Mouse (Mus musculus) lung, embryonic 14.5 days (tissue): Measurements from ENCODE around the gene Dnph1. TPM values are rescaled to one million over a fixed set of nuclear protein-coding genes. Genes with fewer than 3 reads are reported as not detected.
"Not testable (repeated sequence)": the region's sequence is repeated elsewhere in the genome, so short reads cannot be mapped to it uniquely, and the experiment has no call there.

Experiments
- ATAC-seq: fragments of 200-750 bp; cut with Nextera tagmentation; 2 replicates; pipeline ENCODE4 v1.8.0; 2017; ENCODE audit warnings: mild to moderate bottlenecking, moderate TSS enrichment, moderate library complexity; ENCODE audit not compliant: insufficient read depth
- DNase-seq: peaks from one replicate; pipeline ENCODE4 v3.0.0-alpha.2; 2015
- H3K27ac ChIP-seq: fragments of 300-500 bp; sonication (generic); 2 replicates; pipeline ENCODE4 v1.5.1; 2014; ENCODE audit warnings: low read depth, mild to moderate bottlenecking, moderate library complexity
- H3K27me3 ChIP-seq: fragments of 300-500 bp; sonication (generic); 2 replicates; pipeline ENCODE4 v1.6.1; 2014; ENCODE audit warnings: low read length, control low read depth; ENCODE audit not compliant: insufficient read depth
- H3K36me3 ChIP-seq: fragments of 300-500 bp; sonication (generic); 2 replicates; pipeline ENCODE4 v1.6.1; 2014; ENCODE audit warnings: control low read depth; ENCODE audit not compliant: insufficient read depth
- H3K4me1 ChIP-seq: fragments of 300-500 bp; sonication (generic); 2 replicates; pipeline ENCODE4 v1.6.1; 2014; ENCODE audit warnings: antibody characterized with exemption, control low read depth; ENCODE audit not compliant: insufficient read depth
- H3K4me2 ChIP-seq: fragments of 300-500 bp; sonication (generic); 2 replicates; pipeline ENCODE4 v1.6.1; 2014; ENCODE audit warnings: mild to moderate bottlenecking
- H3K4me3 ChIP-seq: fragments of 300-500 bp; sonication (generic); 2 replicates; pipeline ENCODE4 v1.5.1; 2014; ENCODE audit warnings: low read depth, low read length
- H3K9ac ChIP-seq: fragments of 300-500 bp; sonication (generic); 2 replicates; pipeline ENCODE4 v1.6.1; 2014
- H3K9me3 ChIP-seq: fragments of 300-500 bp; sonication (generic); 2 replicates; pipeline ENCODE4 v1.6.1; 2016; ENCODE audit warnings: low read depth, low read length, control low read depth
- CTCF ChIP-seq: IDR thresholded peaks from 2 replicates; pipeline ENCODE4 v1.5.1; 2016; ENCODE audit warnings: antibody characterized with exemption, low read depth
- WGBS: fragments of 180-500 bp; shearing (Covaris S2); extraction: QIAGEN DNeasy Blood & Tissue Kit; methylation state at CpG from one replicate; pipeline ENCODE4 v1.1.7; 2014; 5-methylcytosine and 5-hydroxymethylcytosine counted together
- polyA plus RNA-seq: library from polyadenylated mRNA; unstranded; fragments of >200 nt; fragmentation: Nextera tagmentation; extraction: Ambion mirVana; gene quantifications from 2 replicates; pipeline ENCODE4 v1.2.1, GENCODE M21; 2014

Dnph1 gene
- polyA plus RNA-seq, 1 experiment from 2014 or later: 60.8 TPM

DNA sequence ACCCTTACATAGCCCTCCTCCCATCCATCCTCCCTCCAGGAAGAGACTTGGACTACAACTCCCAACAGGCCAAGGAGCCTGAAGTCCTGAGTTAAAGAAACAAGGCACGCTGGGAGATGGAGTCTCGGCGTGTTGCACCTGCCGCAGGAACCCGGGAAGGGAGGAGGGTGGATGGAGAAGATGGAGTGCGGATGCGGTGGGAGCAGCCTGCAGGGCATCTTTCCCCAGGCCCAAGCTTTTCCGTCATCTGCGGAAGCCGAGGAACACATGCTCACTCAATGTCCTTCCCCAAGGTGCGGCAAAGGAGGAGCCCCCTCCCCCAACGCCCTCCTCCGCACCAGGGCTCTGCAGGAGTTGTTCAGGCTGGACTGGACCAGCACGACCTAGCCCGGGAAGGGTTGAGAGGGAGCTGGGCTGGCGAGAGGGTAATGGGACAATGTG, 12.9 kb upstream of the Dnph1 start:
- 1% methylated on average over 16 of the region's 16 CpGs for WGBS
- DNase-seq (peak; percentile 52), ATAC-seq (peak; percentile 32; the same call in 1 of the 2 replicates)
- Histone ChIP-seq H3K4me3 (peak overlapping the region; percentile 21), H3K4me1 (no peaks in the 10 kb centered on the region), H3K27me3 (peaks cover 60% of the 10 kb centered on the region), H3K27ac (no peak overlapping the region), H3K9ac (peak overlapping the region; percentile 29; the same call in 1 of the 2 replicates), H3K4me2 (peak overlapping the region; percentile 61), H3K36me3 (no peaks in the 10 kb centered on the region), H3K9me3 (no peaks in the 10 kb centered on the region)
- no peak for TF ChIP-seq CTCF

DNA sequence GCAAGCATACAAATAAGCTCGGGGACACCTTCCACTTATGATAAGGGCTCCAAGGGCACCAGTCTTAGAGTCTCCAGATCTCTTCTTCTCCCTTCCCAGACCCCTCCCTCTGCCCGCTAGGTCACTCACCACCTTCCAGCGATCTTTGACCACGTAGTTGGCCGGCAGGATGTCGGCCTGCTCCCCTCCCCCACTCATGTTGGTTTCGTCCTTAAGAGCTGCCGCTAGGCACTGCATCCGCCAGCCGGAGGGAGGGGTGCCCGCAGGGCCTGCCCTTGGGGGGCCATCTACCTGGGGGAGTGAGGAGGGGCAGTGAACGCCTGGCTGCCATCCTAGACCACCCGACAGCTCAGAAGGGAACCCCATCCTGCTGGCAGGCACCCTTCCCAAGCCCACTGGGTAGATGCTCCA, 12.5 kb upstream of the Dnph1 start:
- no peak overlapping the region for H3K27ac ChIP-seq
- DNase-seq (peak; percentile 42), ATAC-seq (no peak)
- H3K4me3 ChIP-seq: peak overlapping the region; percentile 21
- peak overlapping the region; percentile 29; the same call in 1 of the 2 replicates for H3K9ac ChIP-seq
- WGBS: 2% methylated on average over 13 of the region's 13 CpGs
- H3K36me3 ChIP-seq: no peaks in the 10 kb centered on the region
- H3K4me1 ChIP-seq: no peaks in the 10 kb centered on the region
- no peaks in the 10 kb centered on the region for H3K9me3 ChIP-seq
- peak overlapping the region; percentile 61 for H3K4me2 ChIP-seq
- TF ChIP-seq CTCF: no peak
- peaks cover 61% of the 10 kb centered on the region for H3K27me3 ChIP-seq

DNA sequence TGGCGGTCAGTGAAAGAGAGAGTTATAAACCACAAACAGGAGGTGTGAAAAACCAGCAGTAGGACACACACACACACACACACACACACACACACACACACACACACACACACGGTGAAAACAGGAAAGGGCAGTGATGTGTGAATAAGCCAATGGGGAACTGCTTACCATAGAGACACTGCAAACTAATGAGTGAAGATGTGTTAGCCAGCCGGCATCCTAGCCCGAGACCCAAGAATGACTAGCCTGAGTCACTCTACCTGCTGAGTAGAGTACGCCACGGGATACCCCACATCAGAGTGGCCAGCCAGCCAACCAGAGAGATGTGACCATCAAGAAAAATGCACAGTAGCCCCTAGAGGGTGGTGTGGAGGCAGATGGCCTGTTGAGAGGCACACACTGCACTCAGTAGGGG, 12.0 kb upstream of the Dnph1 start:
- peak; percentile 39; the same call in 1 of the 2 replicates for ATAC-seq
- Histone ChIP-seq H3K36me3 (no peaks in the 10 kb centered on the region), H3K9ac (no peak overlapping the region), H3K4me3 (no peak overlapping the region), H3K4me1 (no peaks in the 10 kb centered on the region), H3K9me3 (no peaks in the 10 kb centered on the region), H3K4me2 (peak overlapping the region; percentile 61; the same call in 1 of the 2 replicates), H3K27ac (no peak overlapping the region), H3K27me3 (peaks cover 64% of the 10 kb centered on the region)
- no peak for DNase-seq
- peak; percentile 29 for TF ChIP-seq CTCF
- WGBS: 18% methylated on average over 6 of the region's 6 CpGs

DNA sequence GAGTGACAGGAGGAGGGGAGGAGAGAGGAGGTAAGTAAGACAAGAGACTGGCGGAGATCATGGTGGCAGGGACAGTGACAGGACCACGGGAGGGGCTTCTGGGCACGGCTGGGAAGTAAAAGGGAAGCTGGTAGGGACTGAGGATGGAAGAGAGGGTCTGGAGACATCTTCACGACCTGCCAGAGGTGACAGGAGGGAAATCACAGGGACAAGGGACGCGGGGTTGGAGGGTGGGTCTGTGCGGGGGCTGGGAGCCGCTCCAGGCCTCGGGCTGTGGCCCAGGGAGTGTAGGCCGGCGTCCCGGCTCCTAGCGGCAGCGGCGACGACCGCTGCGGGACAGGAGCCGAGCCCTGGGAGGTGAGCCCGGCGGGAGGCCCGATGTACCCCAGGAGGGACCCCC, 9.5 kb upstream of the Dnph1 start:
- Histone ChIP-seq H3K27me3 (peaks cover 67% of the 10 kb centered on the region), H3K4me2 (peak overlapping the region; percentile 65), H3K27ac (no peak overlapping the region), H3K4me1 (no peaks in the 10 kb centered on the region), H3K9me3 (no peaks in the 10 kb centered on the region), H3K4me3 (peak overlapping the region; percentile 36), H3K36me3 (no peaks in the 10 kb centered on the region), H3K9ac (peak overlapping the region; percentile 9; the same call in 1 of the 2 replicates)
- DNase-seq (no peak), ATAC-seq (0 out of 2 replicates have a peak, but pooled peaks have one; percentile 32)
- no peak for TF ChIP-seq CTCF
- WGBS: 1% methylated on average over 22 of the region's 22 CpGs

DNA sequence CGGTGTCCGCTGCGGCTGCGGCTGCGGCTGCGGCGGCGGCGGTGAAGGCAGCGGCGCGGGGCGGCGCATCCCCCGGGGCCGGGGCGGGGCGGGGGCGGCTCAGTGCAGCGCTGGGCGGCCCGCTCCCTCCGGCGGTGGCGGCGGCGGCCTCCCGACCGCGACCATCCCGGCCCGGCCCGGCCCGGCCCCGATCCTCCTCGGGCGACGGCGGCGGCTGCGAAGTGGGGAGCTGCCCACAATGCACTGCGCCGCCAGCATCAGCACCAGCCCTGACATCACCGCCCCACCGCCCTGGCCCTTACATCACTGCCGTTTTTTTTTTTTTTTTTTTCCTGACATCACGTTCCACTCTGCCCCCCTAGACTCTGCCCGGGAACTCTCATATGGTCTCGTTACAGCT, 9.1 kb upstream of the Dnph1 start, which contains the start of gene Ttbk1:
Ttbk1 (minus strand) TSS at position 245 of the 400 bp plus-strand sequence.
- no peak for TF ChIP-seq CTCF
- peak within 1 kb of the TSS; percentile 9; the same call in 1 of the 2 replicates for H3K9ac ChIP-seq

DNA sequence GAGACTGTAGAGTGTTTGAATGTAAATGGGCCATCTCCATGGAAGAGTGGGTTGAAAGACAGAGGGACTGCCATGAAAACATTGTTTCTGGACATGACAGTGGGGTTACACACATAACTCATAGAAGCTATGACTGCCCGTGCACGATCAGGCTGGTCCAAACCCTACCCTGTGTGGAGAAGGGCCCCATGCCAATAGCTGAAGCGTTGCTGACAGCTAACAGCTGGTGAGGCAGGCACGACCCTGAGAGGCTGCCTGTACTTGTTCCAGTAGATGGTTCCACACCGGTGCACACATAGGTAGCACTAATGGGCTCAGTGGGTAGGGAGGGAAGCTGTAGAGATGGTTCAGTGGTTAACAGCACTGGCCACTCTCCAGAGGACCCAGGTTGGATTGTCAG, 1.0 kb upstream of the Dnph1 start:
- DNase-seq: peak; percentile 52
- no peak overlapping the region for H3K4me2 ChIP-seq
- H3K9ac ChIP-seq: no peak overlapping the region
- no peak for TF ChIP-seq CTCF
- 58% methylated on average over 5 of the region's 5 CpGs for WGBS
- ATAC-seq: peak; percentile 32; the same call in 1 of the 2 replicates
- 0 out of 2 replicates have a peak, but pooled peaks cover 4% of the 10 kb centered on the region for H3K27me3 ChIP-seq
- no peaks in the 10 kb centered on the region for H3K9me3 ChIP-seq
- H3K4me3 ChIP-seq: no peak overlapping the region
- H3K27ac ChIP-seq: no peak overlapping the region
- H3K4me1 ChIP-seq: no peaks in the 10 kb centered on the region
- peaks cover 19% of the 10 kb centered on the region; the same call in 1 of the 2 replicates for H3K36me3 ChIP-seq

More for the DNA sequence above, 9.1 kb upstream of the Dnph1 start, which contains the start of gene Ttbk1:
- Histone ChIP-seq H3K36me3 (no peaks in the 10 kb centered on the region), H3K27ac (no peak within 1 kb of the TSS), H3K27me3 (peaks cover 67% of the 10 kb centered on the region), H3K4me3 (peak within 1 kb of the TSS; percentile 36), H3K4me1 (no peaks in the 10 kb centered on the region), H3K9me3 (no peaks in the 10 kb centered on the region), H3K4me2 (peak within 1 kb of the TSS; percentile 65)
- DNase-seq: no peak
- under 1% methylated on average over 17 of the region's 49 CpGs for WGBS
- no peak for ATAC-seq

DNA sequence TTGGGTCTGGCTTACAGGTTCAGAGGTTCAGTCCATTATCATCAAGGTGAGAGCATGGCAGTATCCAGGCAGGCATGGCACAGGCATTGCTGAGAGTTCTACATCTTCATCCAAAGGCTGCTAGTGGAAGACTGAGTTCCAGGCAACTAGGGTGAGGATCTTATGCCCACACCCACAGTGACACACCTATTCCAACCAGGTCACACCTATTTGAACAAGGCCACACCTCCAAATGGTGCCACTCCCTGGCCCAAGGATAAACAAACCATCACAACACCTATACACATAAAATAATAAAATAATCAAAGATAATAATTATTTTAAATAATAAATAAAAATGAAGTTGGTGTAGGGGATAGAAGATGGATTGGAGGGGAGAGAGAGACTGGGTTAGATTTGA, 430 bp upstream of the Dnph1 start:
- not testable (repeated sequence) for ATAC-seq, H3K27ac ChIP-seq, H3K9me3 ChIP-seq, H3K9ac ChIP-seq, H3K4me1 ChIP-seq, H3K4me3 ChIP-seq, H3K27me3 ChIP-seq, H3K4me2 ChIP-seq, DNase-seq
- H3K36me3 ChIP-seq: peaks cover 23% of the 10 kb centered on the region; the same call in 1 of the 2 replicates
